21 mouse cellular contexts compared by ENCODE assay signal in genomic region chr9:101546213-101546832, GRCm38 (mm10).
DNase-seq lines count a peak whose midpoint lies in the region; ATAC-seq lines count a peak whose summit lies in the region.
"Had no signal": no experiment of that assay in that cellular context is flagged by ENCODE, and none has a peak within 500 bp of the region (broad histone marks: within the 10 kb centered on the region; RNA-seq: fewer than 3 reads in every experiment).

No protein-coding gene starts in this region.

- intact Hi-C loops in left cerebral cortex, postnatal 4 days (cut with DNase I): no loop called here

- H3K4me1 ChIP-seq in limb, embryonic 10.5 days: peaks cover 11% of the 10 kb centered on the region
- no peaks in the 10 kb centered on the region for H3K4me1 ChIP-seq in neural tube, embryonic 12.5 days
- H3K4me1 ChIP-seq: embryonic facial prominence, embryonic 12.5 days; intestine, embryonic 15.5 days had no signal

- DNase-seq in left cerebral cortex, postnatal 4 days: peak; percentile 3
- no peak for DNase-seq in left cerebral cortex, adult 11 months (ENCODE audit: low spot score)
- peak; percentile 63 for DNase-seq in embryo, embryonic 10.5 days (ENCODE audit: low spot score)
- peak; percentile 50 for DNase-seq in limb, embryonic 10.5 days (ENCODE audit: low spot score)
- DNase-seq in c-Kit-positive CD71-positive TER-119-positive erythroid progenitor cells, embryonic 14.5 days (ENCODE audit: low spot score): no peak
- no peak for DNase-seq in kidney, postnatal 36 days
- no peak for DNase-seq in kidney, adult 11 months
- DNase-seq: adrenal gland, adult 8-10 months; cerebellum, adult 9-11 months; gastrocnemius, postnatal 36 days; layer of hippocampus, adult 9-11 months; lung, embryonic 14.5 days; thymus, adult 2 months had no signal

- 0 out of 2 replicates have a peak, but pooled peaks have one; percentile 29 for ATAC-seq in neural tube, embryonic 12.5 days (ENCODE audit: low FRiP score, low read depth)
- ATAC-seq: intestine, embryonic 15.5 days had no signal

- no peak overlapping the region for H3K9ac ChIP-seq in neural tube, embryonic 12.5 days
- H3K9ac ChIP-seq: embryonic facial prominence, embryonic 12.5 days; intestine, embryonic 15.5 days; lung, embryonic 14.5 days had no signal

- H3K4me3 ChIP-seq in limb, embryonic 10.5 days: no peak overlapping the region
- H3K4me3 ChIP-seq in neural tube, embryonic 12.5 days: no peak overlapping the region
- H3K4me3 ChIP-seq: embryonic facial prominence, embryonic 12.5 days; hindbrain, embryonic 10.5 days; intestine, embryonic 15.5 days; myocyte had no signal

- WGBS in limb, embryonic 10.5 days: 10% methylated on average over 10 of the region's 10 CpGs
- 11% methylated on average over 10 of the region's 10 CpGs for WGBS in neural tube, embryonic 12.5 days

- no peak overlapping the region for H3K27ac ChIP-seq in limb, embryonic 10.5 days
- no peak overlapping the region for H3K27ac ChIP-seq in neural tube, embryonic 12.5 days
- H3K27ac ChIP-seq: embryonic facial prominence, embryonic 12.5 days; hindbrain, embryonic 10.5 days; intestine, embryonic 15.5 days; kidney, postnatal 0 days had no signal

- peaks cover 15% of the 10 kb centered on the region; the same call in 1 of the 2 replicates for H3K27me3 ChIP-seq in limb, embryonic 10.5 days (ENCODE audit: low read depth, poor library complexity, severe bottlenecking)
- peaks cover 6% of the 10 kb centered on the region; the same call in 1 of the 2 replicates for H3K27me3 ChIP-seq in neural tube, embryonic 12.5 days (replicated peaks)
- H3K27me3 ChIP-seq: embryonic facial prominence, embryonic 12.5 days; intestine, embryonic 15.5 days had no signal

- H3K36me3 ChIP-seq in limb, embryonic 10.5 days: no peaks in the 10 kb centered on the region
- H3K36me3 ChIP-seq in neural tube, embryonic 12.5 days: no peaks in the 10 kb centered on the region
- H3K36me3 ChIP-seq: embryonic facial prominence, embryonic 12.5 days; hindbrain, embryonic 10.5 days; intestine, embryonic 15.5 days had no signal

- no peaks in the 10 kb centered on the region for H3K9me3 ChIP-seq in limb, embryonic 10.5 days (replicated peaks)
- no peaks in the 10 kb centered on the region for H3K9me3 ChIP-seq in neural tube, embryonic 12.5 days
- H3K9me3 ChIP-seq: embryonic facial prominence, embryonic 12.5 days; intestine, embryonic 15.5 days had no signal

- no peak overlapping the region for H3K4me2 ChIP-seq in neural tube, embryonic 12.5 days (replicated peaks)
- H3K4me2 ChIP-seq: embryonic facial prominence, embryonic 12.5 days; heart, embryonic 11.5 days; intestine, embryonic 15.5 days; liver, embryonic 11.5 days; lung, embryonic 14.5 days had no signal

Comparison
In these comparisons a context has a peak if more than half of its experiments do, and no peak if none do; other contexts are left out.
1. DNase-seq: peak in left cerebral cortex, postnatal 4 days (single experiment), embryo, embryonic 10.5 days (single experiment) and limb, embryonic 10.5 days (single experiment); none in left cerebral cortex, adult 11 months (single experiment), c-Kit-positive CD71-positive TER-119-positive erythroid progenitor cells, embryonic 14.5 days (single experiment), kidney, postnatal 36 days (0 of 2) and kidney, adult 11 months (single experiment).